Mouse (Mus musculus): ENCODE results near the gene Ttll11.

DNA sequence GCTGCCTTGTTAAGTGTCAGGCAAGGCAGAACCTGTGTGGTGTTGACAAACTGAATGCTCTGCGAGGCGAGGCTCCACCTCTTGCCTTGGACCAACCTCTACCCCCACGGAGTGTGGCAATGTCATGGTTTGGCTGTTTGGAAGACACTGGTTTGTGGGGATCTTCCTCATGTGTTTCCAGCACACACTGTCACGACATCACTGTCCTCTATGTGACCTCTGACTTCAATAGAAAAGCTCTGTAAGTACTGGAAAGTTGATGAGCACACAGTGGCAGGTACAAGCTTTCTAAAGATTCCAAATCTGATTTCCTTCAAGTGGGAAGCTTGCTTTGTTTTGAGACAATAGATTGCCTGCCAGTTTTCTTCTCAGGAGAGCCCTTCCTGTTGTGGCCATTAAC is 126.7 kb downstream of the Ttll11 start:
- no peak for TF ChIP-seq POLR2A (IDR thresholded peaks at IDR 0.05; ENCODE audit: control insufficient read depth, extremely low read depth, insufficient read depth, low read length, poor library complexity)
- no peak for TF ChIP-seq CTCF (IDR thresholded peaks at IDR 0.05; ENCODE audit: borderline replicate concordance, control insufficient read depth, extremely low read depth, insufficient read depth, low read length, poor library complexity)
